Mouse (Mus musculus): ENCODE results near the gene Bpifa2.
"Not testable (repeated sequence)": the region's sequence is repeated elsewhere in the genome, so short reads cannot be mapped to it uniquely, and the experiment has no call there.

Gene Bpifa2

GRCm38 (mm10) chr2:154007965-154008364 is at the start of gene Bpifa2:
TSS of gene Bpifa2 (plus strand) at chr2:154008265.
- no peak for DNase-seq (ENCODE audit: low read depth, low spot score)

GRCm38 (mm10) chr2:153962821-153963331 is 45.2 kb upstream of the Bpifa2 start:
- DNase-seq (ENCODE audit: low read depth, low spot score), result no peak

GRCm38 (mm10) chr2:153963334-153963733 is 44.7 kb upstream of the Bpifa2 start:
- DNase-seq (ENCODE audit: low read depth, low spot score), result no peak

- DNase-seq (ENCODE audit: low read depth, low spot score), result no peak
Measured at GRCm38 (mm10) chr2:153970221-153970620, 37.8 kb upstream of the Bpifa2 start.

- no peak for DNase-seq (ENCODE audit: low read depth, low spot score)
Measured at GRCm38 (mm10) chr2:153974582-153974981, 33.5 kb upstream of the Bpifa2 start, which contains the start of gene Bpifa6. TSS of gene Bpifa6 (plus strand) at chr2:153974945.

GRCm38 (mm10) chr2:153995770-153996169 is 12.3 kb upstream of the Bpifa2 start:
- peak; percentile 24 for DNase-seq (ENCODE audit: low read depth, low spot score)

GRCm38 (mm10) chr2:154000501-154000900 is 7.6 kb upstream of the Bpifa2 start:
- DNase-seq (ENCODE audit: low read depth, low spot score), result no peak

- no peak for DNase-seq (ENCODE audit: low read depth, low spot score)
Measured at GRCm38 (mm10) chr2:154001056-154001455, 7.0 kb upstream of the Bpifa2 start.

GRCm38 (mm10) chr2:154004456-154004855 is 3.6 kb upstream of the Bpifa2 start:
- no peak for DNase-seq (ENCODE audit: low read depth, low spot score)

- no peak for DNase-seq (ENCODE audit: low read depth, low spot score)
Measured at GRCm38 (mm10) chr2:154005094-154005493, 3.0 kb upstream of the Bpifa2 start.

GRCm38 (mm10) chr2:154005734-154006133 is 2.3 kb upstream of the Bpifa2 start:
- no peak for DNase-seq (ENCODE audit: low read depth, low spot score)

- DNase-seq (ENCODE audit: low read depth, low spot score), result no peak
Measured at GRCm38 (mm10) chr2:154006331-154006730, 1.7 kb upstream of the Bpifa2 start.

GRCm38 (mm10) chr2:154007381-154007780 is 684 bp upstream of the Bpifa2 start:
- DNase-seq (ENCODE audit: low read depth, low spot score), result no peak

- DNase-seq (ENCODE audit: low read depth, low spot score), result no peak
Measured at GRCm38 (mm10) chr2:154017990-154018389, 9.9 kb downstream of the Bpifa2 start.

- not testable (repeated sequence) for DNase-seq (ENCODE audit: low read depth, low spot score)
Measured at GRCm38 (mm10) chr2:154024676-154025075, 16.6 kb downstream of the Bpifa2 start.

- peak; percentile 2 for DNase-seq (ENCODE audit: low read depth, low spot score)
Measured at GRCm38 (mm10) chr2:154038932-154039331, 30.9 kb downstream of the Bpifa2 start.

- no peak for DNase-seq (ENCODE audit: low read depth, low spot score)
Measured at GRCm38 (mm10) chr2:154044743-154045142, 36.7 kb downstream of the Bpifa2 start.

GRCm38 (mm10) chr2:154058690-154059089 is 50.6 kb downstream of the Bpifa2 start:
- no peak for DNase-seq (ENCODE audit: low read depth, low spot score)
